Mouse (Mus musculus): Measurements from ENCODE around the gene Gm29427.

GRCm38 (mm10) chr1:130726396-130726795 is 10.8 kb upstream of the Gm29427 start:
- TF ChIP-seq CTCF (IDR thresholded peaks at IDR 0.05; ENCODE audit: low read depth) (no peak), EP300 (IDR thresholded peaks at IDR 0.05; ENCODE audit: low read depth) (no peak)

Data from liver, embryonic 14.5 days (tissue).